Mouse (Mus musculus) MEL (cell line): Measurements from ENCODE around the gene Cops7a. TPM values are rescaled to one million over a fixed set of nuclear protein-coding genes. Genes with fewer than 3 reads are reported as not detected.

Experiments
- DNase-seq: peaks from one replicate; pipeline ENCODE4 v3.0.0; 2011; ENCODE audit warnings: low read depth, low spot score
- H3K27ac ChIP-seq: 2 replicates; pipeline ENCODE4 v1.5.1; 2012; ENCODE audit warnings: low read depth, mild to moderate bottlenecking, control low read depth, low read length, moderate library complexity; ENCODE audit not compliant: control insufficient read depth
- H3K27me3 ChIP-seq, 2 experiments: fragments of 150-350 bp in 1 of 2; sonication (generic) in 1 of 2; 2 replicates each; pipeline ENCODE4 v1.6.1; 2012; ENCODE audit warnings: low read length in 2 of 2, mild to moderate bottlenecking in 2 of 2, improper control_type of control experiment in 1 of 2, moderate library complexity in 1 of 2; ENCODE audit not compliant: insufficient read depth in 2 of 2, control insufficient read depth in 1 of 2
- H3K36me3 ChIP-seq, 2 experiments: 2 replicates each; pipeline ENCODE4 v1.6.1; 2012 to 2014; ENCODE audit warnings: low read length in 2 of 2, improper control_type of control experiment in 1 of 2, inconsistent platforms in 1 of 2, mild to moderate bottlenecking in 1 of 2; ENCODE audit not compliant: insufficient read depth in 2 of 2, control insufficient read depth in 1 of 2
- H3K4me1 ChIP-seq, 2 experiments: fragments of 150-350 bp in 1 of 2; sonication (generic) in 1 of 2; 2 replicates each; pipeline ENCODE4 v1.6.1; 2012; ENCODE audit warnings: low read length in 2 of 2, improper control_type of control experiment in 1 of 2, mild to moderate bottlenecking in 1 of 2; ENCODE audit not compliant: insufficient read depth in 2 of 2, control insufficient read depth in 1 of 2
- H3K4me3 ChIP-seq, 2 experiments: fragments of 150-350 bp in 1 of 2; sonication (generic) in 1 of 2; 2 replicates each; pipeline ENCODE4 v1.5.1; 2012; ENCODE audit warnings: low read depth in 2 of 2, low read length in 2 of 2, mild to moderate bottlenecking in 2 of 2, moderate library complexity in 2 of 2, control low read depth in 1 of 2, improper control_type of control experiment in 1 of 2; ENCODE audit not compliant: control insufficient read depth in 1 of 2, insufficient read depth in 1 of 2
- H3K79me2 ChIP-seq: 2 replicates; pipeline ENCODE4 v1.6.1; 2012; ENCODE audit warnings: mild to moderate bottlenecking, low read length, moderate library complexity; ENCODE audit not compliant: control insufficient read depth, poor library complexity, insufficient read depth
- H3K9ac ChIP-seq: 2 replicates; pipeline ENCODE4 v1.6.1; 2012; ENCODE audit warnings: low read depth, mild to moderate bottlenecking, control low read depth, low read length, moderate library complexity; ENCODE audit not compliant: control insufficient read depth, poor library complexity, severe bottlenecking
- H3K9me3 ChIP-seq: fragments of 150-350 bp; sonication (generic); replicated peaks from 2 replicates; pipeline ENCODE4 v1.6.1; 2012; ENCODE audit warnings: mild to moderate bottlenecking, low read length, improper control_type of control experiment, moderate library complexity; ENCODE audit not compliant: insufficient read depth
- CHD1 ChIP-seq: IDR thresholded peaks from 2 replicates; pipeline ENCODE4 v1.6.1; 2012; ENCODE audit warnings: low read depth, mild to moderate bottlenecking, inconsistent platforms, low read length, improper control_type of control experiment
- CHD2 ChIP-seq: IDR thresholded peaks from 2 replicates; pipeline ENCODE4 v1.6.1; 2011; ENCODE audit warnings: low read length, improper control_type of control experiment
- ETS1 ChIP-seq: IDR thresholded peaks from 2 replicates; pipeline ENCODE4 v1.6.1; 2012; ENCODE audit warnings: low read depth, mild to moderate bottlenecking, inconsistent platforms, low read length, improper control_type of control experiment, moderate library complexity
- MAFK ChIP-seq: IDR thresholded peaks from 2 replicates; pipeline ENCODE4 v1.6.1; 2011; ENCODE audit warnings: low read depth, mild to moderate bottlenecking, low read length, improper control_type of control experiment, borderline replicate concordance
- MAX ChIP-seq: IDR thresholded peaks from 2 replicates; pipeline ENCODE4 v1.6.1; 2011; ENCODE audit warnings: low read length, improper control_type of control experiment
- MEF2A ChIP-seq: IDR thresholded peaks from 2 replicates; pipeline ENCODE4 v1.6.1; 2014; ENCODE audit warnings: low read depth, mild to moderate bottlenecking, inconsistent platforms, low read length, improper control_type of control experiment; ENCODE audit not compliant: poor library complexity, insufficient replicate concordance, severe bottlenecking; ENCODE audit errors: extremely low read depth
- MYC ChIP-seq: IDR thresholded peaks from 2 replicates; pipeline ENCODE4 v1.6.1; 2011; ENCODE audit warnings: low read depth, mild to moderate bottlenecking, low read length, improper control_type of control experiment, moderate library complexity
- NELFE ChIP-seq: IDR thresholded peaks from 2 replicates; pipeline ENCODE4 v1.6.1; 2011; ENCODE audit warnings: low read depth, low read length, improper control_type of control experiment
- POLR2AphosphoS2 ChIP-seq: IDR thresholded peaks from 2 replicates; pipeline ENCODE4 v1.6.1; 2011; ENCODE audit warnings: low read length, improper control_type of control experiment
- POLR2AphosphoS5 ChIP-seq: IDR thresholded peaks from 2 replicates; pipeline ENCODE4 v1.6.1; 2012; ENCODE audit warnings: low read depth, borderline replicate concordance, mild to moderate bottlenecking, inconsistent platforms, low read length, moderate library complexity, mixed read lengths
- RCOR1 ChIP-seq: IDR thresholded peaks from 2 replicates; pipeline ENCODE4 v1.6.1; 2012; ENCODE audit warnings: low read depth, mild to moderate bottlenecking, inconsistent platforms, low read length, improper control_type of control experiment
- SIN3A ChIP-seq: IDR thresholded peaks from 2 replicates; pipeline ENCODE4 v1.6.1; 2012; ENCODE audit warnings: low read length, improper control_type of control experiment, inconsistent platforms
- SMC3 ChIP-seq: IDR thresholded peaks from 2 replicates; pipeline ENCODE4 v1.6.1; 2011; ENCODE audit warnings: low read depth, low read length, improper control_type of control experiment
- TAL1 ChIP-seq: IDR thresholded peaks from 2 replicates; pipeline ENCODE4 v1.6.1; 2012; ENCODE audit warnings: mild to moderate bottlenecking, inconsistent platforms, low read length, moderate library complexity, mixed read lengths
- USF1 ChIP-seq: IDR thresholded peaks from 2 replicates; pipeline ENCODE4 v1.6.1; 2014; ENCODE audit warnings: low read depth, mild to moderate bottlenecking, inconsistent platforms, low read length, improper control_type of control experiment, moderate library complexity
- USF2 ChIP-seq, 2 experiments: IDR thresholded peaks; 2 replicates each; pipeline ENCODE4 v1.6.1; 2011 to 2012; ENCODE audit warnings: improper control_type of control experiment in 2 of 2, low read length in 2 of 2, borderline replicate concordance in 1 of 2, inconsistent platforms in 1 of 2, low read depth in 1 of 2, mild to moderate bottlenecking in 1 of 2; ENCODE audit not compliant: insufficient read depth in 1 of 2
- ZKSCAN1 ChIP-seq: IDR thresholded peaks from 2 replicates; pipeline ENCODE4 v1.6.1; 2012; ENCODE audit warnings: low read depth, mild to moderate bottlenecking, inconsistent platforms, low read length, improper control_type of control experiment, moderate library complexity
- ZMIZ1 ChIP-seq: IDR thresholded peaks from 2 replicates; pipeline ENCODE4 v1.6.1; 2012; ENCODE audit warnings: low read depth, mild to moderate bottlenecking, inconsistent platforms, low read length, improper control_type of control experiment, moderate library complexity
- ZNF384 ChIP-seq: IDR thresholded peaks from 2 replicates; pipeline ENCODE4 v1.6.1; 2012; ENCODE audit warnings: low read depth, mild to moderate bottlenecking, inconsistent platforms, low read length, improper control_type of control experiment
- polyA plus RNA-seq, 2 experiments: library from polyadenylated mRNA; stranded (reverse) in 1 of 2; unstranded in 1 of 2; fragments of >175 nt in 1 of 2; fragments of >200 nt in 1 of 2; gene quantifications; 2 replicates each; pipeline versions ENCODE4 v1.2.1 to v1.2.4; 2012; ENCODE audit warnings: low replicate concordance in 2 of 2, low read depth in 1 of 2; ENCODE audit not compliant: insufficient read length in 2 of 2, insufficient read depth in 1 of 2, missing spikeins in 1 of 2
- total RNA-seq: library from RNA; depleted of rRNA; stranded (reverse); fragments of 300-350 nt; gene quantifications from 2 replicates; pipeline ENCODE4 v1.2.3, GENCODE M21; 2012

Cops7a gene
- total and polyA plus RNA-seq, 3 experiments = 85.0 to 150 TPM; not detected in 1

DNA sequence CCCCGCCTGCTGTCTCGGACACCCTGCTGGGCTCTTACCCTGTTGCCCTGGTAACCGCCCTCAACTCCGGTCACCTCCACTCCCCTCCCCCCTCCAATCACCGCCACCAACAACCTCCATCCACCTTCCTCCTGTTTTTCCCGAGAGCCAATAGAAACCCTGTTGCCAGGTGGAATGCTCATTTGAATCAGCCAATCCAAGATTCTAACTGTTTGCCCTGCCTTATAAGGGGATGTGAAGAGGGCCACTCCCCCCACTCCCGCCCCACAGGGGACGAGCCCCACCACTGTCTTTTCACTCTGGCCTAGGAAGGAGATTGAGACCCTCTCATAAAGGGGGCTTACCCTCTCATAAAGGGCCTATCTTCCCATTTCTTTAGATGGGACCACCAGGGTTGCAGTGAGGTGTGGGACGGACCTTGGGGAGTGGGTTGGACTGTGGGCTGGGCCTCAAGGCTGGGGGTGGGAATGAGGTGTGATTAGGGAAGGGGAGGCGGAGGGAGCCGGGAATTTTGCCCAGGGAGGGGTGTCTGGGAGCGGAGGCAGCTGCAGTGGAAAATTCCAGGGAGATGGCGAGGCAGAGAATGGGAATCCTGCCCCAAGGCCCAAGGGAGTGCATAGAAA lies 45.5 kb downstream of the Cops7a start, which contains the start of gene Ptms (continued):
- TF ChIP-seq ZKSCAN1 (no peak), POLR2AphosphoS5 (no peak), MEF2A (no peak), USF2 (IDR thresholded peaks at IDR 0.05; ENCODE audit: borderline replicate concordance in 1 of 2, insufficient read depth in 1 of 2, low read depth in 1 of 2, low read length in 2 of 2) (no peak), SMC3 (no peak), RCOR1 (no peak), TAL1 (no peak), CHD2 (peak; percentile 90), POLR2AphosphoS2 (no peak), CHD1 (no peak), MYC (no peak), SIN3A (no peak), ETS1 (no peak), ZMIZ1 (no peak), MAFK (no peak), NELFE (no peak), ZNF384 (no peak)
- TF ChIP-seq, all 39 proteins: peak for 6

DNA sequence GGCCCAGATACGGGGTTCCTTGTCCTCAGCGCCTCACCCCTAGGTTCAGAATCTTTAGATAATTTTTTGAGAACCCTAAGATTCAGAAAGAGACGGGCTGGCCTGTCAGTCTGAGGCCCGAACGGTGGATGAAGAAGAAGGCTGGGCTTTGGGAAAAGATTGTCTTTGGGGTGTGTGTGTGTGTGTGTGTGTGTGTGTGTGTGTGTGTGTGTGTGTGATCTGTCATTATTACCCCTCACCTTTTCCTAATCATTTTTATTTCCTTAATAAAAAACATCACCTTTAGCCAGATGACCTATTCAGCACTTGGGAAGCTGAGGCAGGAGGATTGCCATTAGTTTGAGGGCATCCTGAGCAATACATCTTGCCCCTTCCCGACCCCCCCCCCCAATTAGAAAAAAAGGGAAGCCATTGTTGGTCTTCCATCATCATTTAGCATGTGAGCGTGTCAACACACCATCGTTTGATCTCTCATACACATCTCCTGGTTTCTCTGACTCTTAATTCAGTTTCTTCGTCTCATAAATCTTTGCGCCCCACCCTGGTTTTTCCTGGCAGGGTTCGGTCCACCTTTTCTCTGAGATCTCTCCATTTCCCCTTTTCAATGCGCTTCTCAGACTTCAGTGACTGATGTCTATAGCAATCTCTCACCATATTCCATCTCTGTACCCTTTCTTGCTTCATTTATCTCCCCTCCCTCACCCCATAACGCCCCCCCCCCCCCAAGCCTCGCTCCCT lies 46.3 kb downstream of the Cops7a start:
- Histone ChIP-seq H3K4me3 (peak overlapping the region in 1 of 2 experiments; percentile 39; a peak in 2 of 4 replicates), H3K9me3 (no peaks in the 10 kb centered on the region), H3K27me3 (no peaks in the 10 kb centered on the region), H3K79me2 (peaks cover 6% of the 10 kb centered on the region; the same call in 1 of the 2 replicates), H3K4me1 (peaks cover 24 to 45% of the 10 kb centered on the region in 2 experiments), H3K9ac (peak overlapping the region; percentile 14; the same call in 1 of the 2 replicates), H3K36me3 (peaks cover 0 to 33% of the 10 kb centered on the region in 2 experiments; a peak in 2 of 4 replicates), H3K27ac (no peak overlapping the region)
- TF ChIP-seq USF1 (no peak), MAX (0 out of 2 replicates have a peak, but pooled peaks have one; percentile 5)
- DNase-seq = peak; percentile 59
